18 mouse cellular contexts compared by ENCODE assay signal in genomic region chr1:43173283-43174226, GRCm38 (mm10). TPM values are rescaled to one million over a fixed set of nuclear protein-coding genes. Genes with fewer than 3 reads are reported as not detected.
DNase-seq lines count a peak whose midpoint lies in the region; ATAC-seq and TF ChIP-seq lines count a peak whose summit lies in the region.
"Had no signal": no experiment of that assay in that cellular context is flagged by ENCODE, and none has a peak within 500 bp of the region (broad histone marks: within the 10 kb centered on the region; RNA-seq: fewer than 3 reads in every experiment).

No protein-coding gene starts in this region.

- no peak overlapping the region for H3K4me3 ChIP-seq in heart, adult 2 months
- no peak overlapping the region for H3K4me3 ChIP-seq in kidney, embryonic 16.5 days (ENCODE audit: low read length)
- no peak overlapping the region for H3K4me3 ChIP-seq in midbrain, postnatal 0 days (ENCODE audit: low read depth, low read length)
- H3K4me3 ChIP-seq: left cerebral cortex, adult 2 months; limb, embryonic 12.5 days; liver, embryonic 15.5 days; midbrain, embryonic 10.5 days had no signal

- TF ChIP-seq POLR2A in heart, adult 2 months (IDR thresholded peaks at IDR 0.05; ENCODE audit: insufficient read depth, low read depth, low read length) = 0 out of 2 replicates have a peak, but pooled peaks have one; percentile 44

- H3K27ac ChIP-seq in heart, adult 2 months = peak overlapping the region; percentile 10
- peak overlapping the region; percentile 15; the same call in 1 of the 2 replicates for H3K27ac ChIP-seq in kidney, embryonic 16.5 days (ENCODE audit: low read length)
- H3K27ac ChIP-seq in midbrain, postnatal 0 days (ENCODE audit: low read depth, low read length) = no peak overlapping the region
- H3K27ac ChIP-seq: hindbrain, postnatal 0 days; left cerebral cortex, adult 2 months; limb, embryonic 12.5 days; liver, embryonic 15.5 days; midbrain, embryonic 10.5 days had no signal

- no peak for TF ChIP-seq CTCF in heart, adult 2 months (IDR thresholded peaks at IDR 0.05)
- TF ChIP-seq CTCF in midbrain, postnatal 0 days (IDR thresholded peaks at IDR 0.05) = no peak

- WGBS in heart, adult 2 months = 27% methylated on average over 7 of the region's 7 CpGs
- 49% methylated on average over 7 of the region's 7 CpGs for WGBS in kidney, embryonic 16.5 days
- 77% methylated on average over 7 of the region's 7 CpGs for WGBS in midbrain, postnatal 0 days

- H3K79me2 ChIP-seq in heart, adult 2 months (replicated peaks; ENCODE audit: control insufficient read depth, insufficient read depth, low read length) = no peaks in the 10 kb centered on the region; the same call in 1 of the 2 replicates

- intact Hi-C loops in heart, adult 2 months (cut with DNase I) = no loop called here

- TF ChIP-seq EP300 in heart, adult 2 months (IDR thresholded peaks at IDR 0.05; ENCODE audit: insufficient read depth, low read depth, low read length) = peak; percentile 81

- peak; percentile 53; the same call in 1 of the 2 replicates for ATAC-seq in kidney, embryonic 16.5 days (ENCODE audit: low FRiP score, low TSS enrichment)
- no peak for ATAC-seq in midbrain, postnatal 0 days (ENCODE audit: low FRiP score)
- ATAC-seq: forebrain, embryonic 16.5 days; hindbrain, postnatal 0 days had no signal

- DNase-seq in heart, adult 2 months = no peak
- no peak for DNase-seq in heart, adult 18-20 months
- no peak for DNase-seq in kidney, postnatal 10 days
- peak; percentile 65 for DNase-seq in fat pad, adult 2 months (ENCODE audit: extremely low read depth, low read depth, low spot score)
- DNase-seq in gonadal fat pad, adult 2 months (ENCODE audit: low read depth) = peak; percentile 46
- DNase-seq in midbrain, postnatal 0 days (ENCODE audit: low spot score) = no peak
- DNase-seq: adrenal gland, postnatal 10 days; cerebellum, adult 9-10 months; kidney, adult 8-10 months; lung, postnatal 36 days; thymus, postnatal 36 days had no signal

- H3K9ac ChIP-seq in heart, adult 2 months (ENCODE audit: low read depth, low read length) = peak overlapping the region; percentile 46
- H3K9ac ChIP-seq in kidney, embryonic 16.5 days (replicated peaks; ENCODE audit: low read length) = no peak overlapping the region
- H3K9ac ChIP-seq in midbrain, postnatal 0 days (replicated peaks; ENCODE audit: low read length, poor library complexity, severe bottlenecking) = no peak overlapping the region
- H3K9ac ChIP-seq: limb, embryonic 12.5 days; liver, embryonic 15.5 days had no signal

- H3K27me3 ChIP-seq in heart, adult 2 months (ENCODE audit: control insufficient read depth, insufficient read depth, low read length) = no peaks in the 10 kb centered on the region
- no peaks in the 10 kb centered on the region for H3K27me3 ChIP-seq in kidney, embryonic 16.5 days (ENCODE audit: insufficient read depth, low read length)
- H3K27me3 ChIP-seq in midbrain, postnatal 0 days (ENCODE audit: insufficient read depth, low read length) = no peaks in the 10 kb centered on the region
- H3K27me3 ChIP-seq: limb, embryonic 12.5 days; liver, embryonic 15.5 days had no signal

- peaks cover 12% of the 10 kb centered on the region for H3K4me1 ChIP-seq in heart, adult 2 months (ENCODE audit: control insufficient read depth, insufficient read depth, low read length)
- peaks cover 28% of the 10 kb centered on the region for H3K4me1 ChIP-seq in kidney, embryonic 16.5 days (ENCODE audit: insufficient read depth, low read length)
- no peaks in the 10 kb centered on the region for H3K4me1 ChIP-seq in midbrain, postnatal 0 days (ENCODE audit: insufficient read depth, low read length)
- H3K4me1 ChIP-seq: liver, embryonic 15.5 days; midbrain, embryonic 10.5 days had no signal

- no peak overlapping the region for H3K4me2 ChIP-seq in kidney, embryonic 16.5 days (replicated peaks; ENCODE audit: low read depth, low read length)
- no peak overlapping the region for H3K4me2 ChIP-seq in midbrain, postnatal 0 days (ENCODE audit: low read depth, low read length, poor library complexity, severe bottlenecking)
- H3K4me2 ChIP-seq: limb, embryonic 12.5 days; liver, embryonic 15.5 days had no signal

- H3K9me3 ChIP-seq in kidney, embryonic 16.5 days (ENCODE audit: low read length) = no peaks in the 10 kb centered on the region
- H3K9me3 ChIP-seq in midbrain, postnatal 0 days (ENCODE audit: low read length) = no peaks in the 10 kb centered on the region
- H3K9me3 ChIP-seq: limb, embryonic 12.5 days; liver, embryonic 15.5 days; midbrain, embryonic 10.5 days had no signal

- peaks cover 65% of the 10 kb centered on the region for H3K36me3 ChIP-seq in heart, adult 2 months (ENCODE audit: control insufficient read depth, insufficient read depth, low read length)
- H3K36me3 ChIP-seq in kidney, embryonic 16.5 days (ENCODE audit: insufficient read depth, low read length) = no peaks in the 10 kb centered on the region
- no peaks in the 10 kb centered on the region for H3K36me3 ChIP-seq in midbrain, postnatal 0 days (ENCODE audit: insufficient read depth, low read length)
- H3K36me3 ChIP-seq: limb, embryonic 12.5 days; liver, embryonic 15.5 days; midbrain, embryonic 10.5 days had no signal

RNA-seq across cellular contexts. Expression of gene Fhl2, which starts 23.2 kb away (rescaled TPM):
- total RNA-seq in heart, adult 2 months (2021) = 1,000 to 10,000 TPM; 1,721 to 1,764 TPM
- 1,853 and 3,161 TPM in 2 replicates for polyA plus RNA-seq in heart, adult 2 months (2012; rRNA removed)
- 1,000 to 10,000 TPM; 1,612 to 1,845 TPM for total RNA-seq in heart, adult 18-20 months (2021)
- polyA plus RNA-seq in kidney, embryonic 16.5 days (2015; fragmentation: Nextera tagmentation; extraction: Ambion mirVana) = 101 and 104 TPM in 2 replicates
- polyA plus RNA-seq in gonadal fat pad, adult 2 months (2012; rRNA removed) = 13.6 and 15.4 TPM in 2 replicates
- 29.4 and 30.4 TPM in 2 replicates for total RNA-seq in midbrain, postnatal 0 days (2014; rRNA removed)
- polyA plus RNA-seq in midbrain, postnatal 0 days (2015; fragmentation: Nextera tagmentation; extraction: Ambion mirVana) = 26.4 and 29.5 TPM in 2 replicates

Comparison
In these comparisons a context has a peak if more than half of its experiments do, and no peak if none do; other contexts are left out.
1. DNase-seq: peak in fat pad, adult 2 months (single experiment) and gonadal fat pad, adult 2 months (single experiment); none in heart, adult 2 months (0 of 2), heart, adult 18-20 months (0 of 2), kidney, postnatal 10 days (single experiment) and midbrain, postnatal 0 days (single experiment).
2. RNA of gene Fhl2, which starts 23.2 kb away (polyA plus RNA-seq): 1,853 to 3,161 TPM in heart, adult 2 months; 101 to 104 TPM in kidney, embryonic 16.5 days, 26.4 to 29.5 TPM in midbrain, postnatal 0 days and 13.6 to 15.4 TPM in gonadal fat pad, adult 2 months; every median in the first group is over 10 times any median in the second.